Mouse (Mus musculus): ENCODE data around the gene Scaper. TPM values are rescaled to one million over a fixed set of nuclear protein-coding genes. Genes with fewer than 3 reads are reported as not detected.

Gene Scaper
- polyA plus RNA-seq, 2 experiments: 8.2 to 15.1 TPM

DNA sequence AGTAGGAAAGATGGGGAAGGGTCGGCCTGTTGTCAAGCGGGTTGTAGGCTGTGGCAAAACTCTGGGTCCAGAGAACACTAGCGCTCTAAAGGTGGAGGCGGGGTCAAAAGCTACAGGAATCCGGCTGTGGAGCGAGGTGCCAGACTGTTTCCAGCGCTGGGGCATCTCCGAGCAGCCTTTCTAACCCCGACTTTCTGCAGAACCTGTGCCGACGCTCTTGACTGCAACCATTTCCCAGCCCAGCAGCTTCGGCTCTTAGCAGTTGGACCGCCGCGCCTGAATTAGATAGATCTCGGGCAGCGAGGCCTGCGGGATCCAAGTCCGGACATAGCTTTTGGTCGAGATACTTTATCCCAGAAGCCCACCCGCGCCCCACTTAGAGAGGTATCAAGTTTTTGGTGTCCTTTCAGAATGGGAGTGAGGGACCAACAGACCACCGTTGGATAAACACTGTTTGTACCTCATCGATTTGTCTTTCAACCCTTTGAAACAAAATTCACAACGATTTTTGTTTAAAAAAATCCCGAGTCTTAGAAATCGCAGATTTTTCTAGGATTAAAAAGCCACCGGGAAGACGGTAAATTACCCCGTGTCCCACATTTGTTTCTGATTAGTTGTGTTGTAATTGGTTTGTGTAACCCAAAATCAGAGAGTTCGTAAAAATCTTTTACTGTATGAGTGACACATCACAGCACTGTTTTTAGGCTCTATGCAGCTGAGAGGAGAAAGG is 398.1 kb downstream of the Scaper start:
- TF ChIP-seq POLR2A (IDR thresholded peaks at IDR 0.05; ENCODE audit: borderline replicate concordance, extremely low read depth, insufficient read depth, insufficient read length): no peak
- peak overlapping the region; percentile 42 for H3K4me3 ChIP-seq (replicated peaks; ENCODE audit: low read length)
- DNase-seq (ENCODE audit: low spot score) (no peak), ATAC-seq (ENCODE audit: low FRiP score, low read depth) (no peak)
- WGBS: 4% methylated on average over 31 of the region's 31 CpGs
- H3K27ac ChIP-seq (replicated peaks; ENCODE audit: low read depth, low read length): no peak overlapping the region
- H3K36me3 ChIP-seq (ENCODE audit: control insufficient read depth, insufficient read depth, low read length): no peaks in the 10 kb centered on the region
- H3K4me1 ChIP-seq (ENCODE audit: control insufficient read depth, insufficient read depth, low read length): peaks cover 15% of the 10 kb centered on the region; the same call in 1 of the 2 replicates
- H3K9ac ChIP-seq (ENCODE audit: low read depth, low read length, severe bottlenecking): no peak overlapping the region
- peak overlapping the region; percentile 67 for H3K4me2 ChIP-seq (replicated peaks; ENCODE audit: low read depth, low read length, severe bottlenecking)
- H3K9me3 ChIP-seq (ENCODE audit: control insufficient read depth, low read length): no peaks in the 10 kb centered on the region
- peaks cover 54% of the 10 kb centered on the region for H3K27me3 ChIP-seq (ENCODE audit: control insufficient read depth, insufficient read depth, low read length)

DNA sequence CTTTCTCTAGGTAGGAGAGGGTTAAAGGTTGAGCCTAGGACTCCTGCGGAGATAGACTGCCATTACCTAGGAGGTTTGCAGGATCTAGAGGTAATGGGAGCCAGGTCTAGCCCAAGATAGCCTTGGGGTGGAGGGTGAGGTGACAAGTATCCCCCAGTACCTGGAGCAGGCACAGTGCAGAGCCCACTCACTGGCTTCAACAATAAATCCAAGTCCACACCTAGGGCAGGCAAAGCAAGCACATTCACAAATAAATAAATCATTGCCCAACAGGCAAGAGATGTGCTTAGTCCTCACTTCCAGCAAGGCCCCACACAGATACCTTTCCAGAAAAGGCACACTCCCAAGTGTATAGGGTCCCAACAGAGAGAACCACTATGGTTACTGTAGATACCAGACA is 398.9 kb downstream of the Scaper start:
- ATAC-seq (ENCODE audit: low FRiP score, low read depth) (no peak), DNase-seq (ENCODE audit: low spot score) (no peak)
- no peaks in the 10 kb centered on the region for H3K36me3 ChIP-seq (ENCODE audit: control insufficient read depth, insufficient read depth, low read length)
- no peak overlapping the region for H3K9ac ChIP-seq (ENCODE audit: low read depth, low read length, severe bottlenecking)
- no peak overlapping the region for H3K27ac ChIP-seq (replicated peaks; ENCODE audit: low read depth, low read length)
- H3K4me2 ChIP-seq (replicated peaks; ENCODE audit: low read depth, low read length, severe bottlenecking): no peak overlapping the region
- peaks cover 13% of the 10 kb centered on the region; the same call in 1 of the 2 replicates for H3K4me1 ChIP-seq (ENCODE audit: control insufficient read depth, insufficient read depth, low read length)
- H3K4me3 ChIP-seq (replicated peaks; ENCODE audit: low read length): 0 out of 2 replicates have a peak overlapping the region, but pooled peaks have one; percentile 42
- WGBS: 10% methylated on average over 1 of the region's 1 CpGs
- H3K27me3 ChIP-seq (ENCODE audit: control insufficient read depth, insufficient read depth, low read length): peaks cover 46% of the 10 kb centered on the region
- TF ChIP-seq POLR2A (IDR thresholded peaks at IDR 0.05; ENCODE audit: borderline replicate concordance, extremely low read depth, insufficient read depth, insufficient read length): no peak
- no peaks in the 10 kb centered on the region for H3K9me3 ChIP-seq (ENCODE audit: control insufficient read depth, low read length)

DNA sequence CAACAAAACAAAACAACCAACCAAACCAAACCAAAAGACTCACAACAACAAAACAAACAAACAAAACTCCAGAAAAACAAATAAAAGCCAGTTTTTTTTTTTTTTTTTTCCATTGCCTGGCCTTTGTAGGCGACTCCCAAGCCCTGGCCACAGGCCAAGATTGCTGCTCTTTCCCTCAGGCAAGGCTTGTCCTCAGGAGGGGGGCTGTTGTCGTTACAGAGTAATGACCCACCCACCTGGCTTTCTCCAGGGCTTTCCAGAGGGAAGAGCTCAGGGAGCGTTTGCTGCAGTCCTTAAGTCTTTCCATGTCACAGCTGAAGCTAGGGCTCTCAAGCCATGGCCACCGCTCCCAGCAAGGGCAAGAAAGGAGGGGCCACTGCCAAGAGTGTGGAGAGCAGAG is 399.5 kb downstream of the Scaper start, which contains the start of gene Isl2:
Gene Isl2 (plus strand): TSS at position 296 of the 400 bp plus-strand sequence.
- Histone ChIP-seq H3K9me3 (ENCODE audit: control insufficient read depth, low read length) (no peaks in the 10 kb centered on the region), H3K4me2 (replicated peaks; ENCODE audit: low read depth, low read length, severe bottlenecking) (peak within 1 kb of the TSS; percentile 67), H3K27ac (replicated peaks; ENCODE audit: low read depth, low read length) (no peak within 1 kb of the TSS), H3K36me3 (ENCODE audit: control insufficient read depth, insufficient read depth, low read length) (no peaks in the 10 kb centered on the region), H3K4me3 (replicated peaks; ENCODE audit: low read length) (peak within 1 kb of the TSS; percentile 42), H3K4me1 (ENCODE audit: control insufficient read depth, insufficient read depth, low read length) (peaks cover 12% of the 10 kb centered on the region; the same call in 1 of the 2 replicates), H3K9ac (ENCODE audit: low read depth, low read length, severe bottlenecking) (no peak within 1 kb of the TSS), H3K27me3 (ENCODE audit: control insufficient read depth, insufficient read depth, low read length) (peaks cover 41% of the 10 kb centered on the region)
- ATAC-seq (ENCODE audit: low FRiP score, low read depth) (no peak), DNase-seq (ENCODE audit: low spot score) (peak; percentile 22)
- no peak for TF ChIP-seq POLR2A (IDR thresholded peaks at IDR 0.05; ENCODE audit: borderline replicate concordance, extremely low read depth, insufficient read depth, insufficient read length)
- WGBS: 6% methylated on average over 4 of the region's 4 CpGs

DNA sequence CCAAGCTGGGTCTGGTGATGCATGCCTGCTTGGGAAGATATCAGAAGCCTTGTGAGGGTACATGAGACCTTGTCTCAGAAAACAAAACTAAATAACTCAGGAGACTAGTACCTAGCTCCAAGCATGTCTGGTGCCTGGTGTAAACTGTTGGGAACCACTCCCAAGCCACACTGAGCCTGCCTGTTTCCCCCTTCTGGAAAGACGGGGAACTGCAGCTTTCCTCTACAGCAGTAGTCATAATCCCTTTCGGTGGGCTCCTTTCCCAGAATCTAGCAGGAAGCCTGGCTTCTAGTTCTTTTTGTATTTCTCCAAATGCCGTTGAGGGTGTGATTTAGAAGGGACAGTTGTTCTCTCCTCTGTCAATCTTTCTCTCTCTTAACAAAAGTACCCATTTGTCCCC is 402.0 kb downstream of the Scaper start:
- ATAC-seq (ENCODE audit: low FRiP score, low read depth) (no peak), DNase-seq (ENCODE audit: low spot score) (peak; percentile 75)
- no peak for TF ChIP-seq POLR2A (IDR thresholded peaks at IDR 0.05; ENCODE audit: borderline replicate concordance, extremely low read depth, insufficient read depth, insufficient read length)
- no peaks in the 10 kb centered on the region for H3K36me3 ChIP-seq (ENCODE audit: control insufficient read depth, insufficient read depth, low read length)
- 17% methylated on average over 3 of the region's 3 CpGs for WGBS
- H3K4me3 ChIP-seq (replicated peaks; ENCODE audit: low read length): no peak overlapping the region
- no peaks in the 10 kb centered on the region for H3K4me1 ChIP-seq (ENCODE audit: control insufficient read depth, insufficient read depth, low read length)
- peaks cover 20% of the 10 kb centered on the region for H3K27me3 ChIP-seq (ENCODE audit: control insufficient read depth, insufficient read depth, low read length)
- no peak overlapping the region for H3K9ac ChIP-seq (ENCODE audit: low read depth, low read length, severe bottlenecking)
- H3K4me2 ChIP-seq (replicated peaks; ENCODE audit: low read depth, low read length, severe bottlenecking): no peak overlapping the region
- no peak overlapping the region for H3K27ac ChIP-seq (replicated peaks; ENCODE audit: low read depth, low read length)
- no peaks in the 10 kb centered on the region for H3K9me3 ChIP-seq (ENCODE audit: control insufficient read depth, low read length)

DNA sequence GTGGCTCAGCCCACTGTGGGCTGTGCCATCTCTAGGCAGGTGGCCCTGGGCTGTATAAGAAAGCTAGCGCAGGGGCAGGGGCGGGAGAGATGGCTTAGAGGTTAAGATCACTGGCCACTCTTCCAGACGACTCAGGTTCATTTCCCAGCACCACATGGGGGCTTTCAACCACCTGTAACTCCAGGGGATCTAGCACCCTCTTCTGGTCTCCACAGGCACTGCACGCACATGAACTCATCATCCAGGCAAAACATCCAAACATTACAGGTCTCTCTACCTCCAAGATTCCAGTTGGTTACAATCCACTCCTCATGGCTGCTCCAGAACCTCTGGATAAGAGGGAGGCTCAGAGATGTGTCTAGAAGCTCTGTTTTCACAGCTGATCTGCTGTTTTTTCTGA is 412.2 kb downstream of the Scaper start:
- Histone ChIP-seq H3K9me3 (ENCODE audit: control insufficient read depth, low read length) (no peaks in the 10 kb centered on the region), H3K27ac (replicated peaks; ENCODE audit: low read depth, low read length) (no peak overlapping the region), H3K4me1 (ENCODE audit: control insufficient read depth, insufficient read depth, low read length) (no peaks in the 10 kb centered on the region), H3K4me3 (replicated peaks; ENCODE audit: low read length) (no peak overlapping the region), H3K36me3 (ENCODE audit: control insufficient read depth, insufficient read depth, low read length) (no peaks in the 10 kb centered on the region), H3K9ac (ENCODE audit: low read depth, low read length, severe bottlenecking) (no peak overlapping the region), H3K4me2 (replicated peaks; ENCODE audit: low read depth, low read length, severe bottlenecking) (no peak overlapping the region), H3K27me3 (ENCODE audit: control insufficient read depth, insufficient read depth, low read length) (no peaks in the 10 kb centered on the region)
- TF ChIP-seq POLR2A (IDR thresholded peaks at IDR 0.05; ENCODE audit: borderline replicate concordance, extremely low read depth, insufficient read depth, insufficient read length): no peak
- WGBS: 25% methylated on average over 4 of the region's 4 CpGs
- no peak for ATAC-seq (ENCODE audit: low FRiP score, low read depth)
- DNase-seq (ENCODE audit: low spot score): no peak

Data from limb, embryonic 14.5 days (tissue).